9 mouse cellular contexts compared by ENCODE assay signal in the genomic region with DNA sequence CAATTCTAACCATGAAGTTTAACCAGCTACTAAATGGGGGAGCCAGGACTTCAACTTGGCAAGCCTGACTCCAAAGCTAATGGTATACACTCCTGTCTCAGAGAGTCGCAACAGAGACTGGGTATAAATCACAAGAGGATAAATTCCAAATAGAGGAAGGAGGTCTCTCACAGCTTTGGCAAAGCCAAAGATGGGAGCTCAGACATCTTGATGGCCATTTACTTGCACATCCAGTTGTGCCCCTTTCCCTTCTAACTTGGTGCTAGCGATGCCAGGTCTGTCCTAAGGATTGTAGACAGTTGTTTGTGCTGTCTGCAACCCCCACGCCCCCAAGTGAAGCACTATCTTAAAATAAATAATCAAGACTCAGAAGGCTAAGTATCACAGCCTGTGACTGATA.
DNase-seq lines count a peak whose midpoint lies in the region; ATAC-seq and TF ChIP-seq lines count a peak whose summit lies in the region.
"Had no signal": no experiment of that assay in that cellular context is flagged by ENCODE, and none has a peak within 500 bp of the region (broad histone marks: within the 10 kb centered on the region; RNA-seq: fewer than 3 reads in every experiment).

No protein-coding gene starts in this region.

- H3K27ac ChIP-seq in gastrocnemius, adult 2 months: peak overlapping the region; percentile 76; the same call in 1 of the 2 replicates
- H3K27ac ChIP-seq in neural tube, embryonic 11.5 days (ENCODE audit: low read depth, low read length): peak overlapping the region; percentile 75; the same call in 1 of the 2 replicates
- no peak overlapping the region for H3K27ac ChIP-seq in liver, embryonic 12.5 days
- no peak overlapping the region for H3K27ac ChIP-seq in stomach, postnatal 0 days (replicated peaks)

- DNase-seq in gastrocnemius, adult 2 months: no peak
- DNase-seq in gastrocnemius, postnatal 4 days (ENCODE audit: low spot score in 2 of 2): no peak
- DNase-seq in neural tube, embryonic 11.5 days (ENCODE audit: low spot score): no peak
- DNase-seq in neural tube, embryonic 10.5 days (ENCODE audit: extremely low spot score, low spot score): no peak
- no peak for DNase-seq in stomach, postnatal 0 days (ENCODE audit: low spot score)
- DNase-seq in adrenal gland, adult 18-20 months (ENCODE audit: low spot score in 2 of 2): no peak
- no peak for DNase-seq in thymus, postnatal 25 days
- DNase-seq: gastrocnemius, postnatal 14 days had no signal

- no peak for TF ChIP-seq EP300 in stomach, postnatal 0 days (optimal IDR thresholded peaks at IDR 0.05)

- intact Hi-C loops in gastrocnemius, adult 2 months (cut with DNase I): loop anchor here (2.0 to 5.0 kb wide), 4 partner anchors 93 to 495 kb away; no protein-coding TSS in a partner anchor

- H3K27me3 ChIP-seq in neural tube, embryonic 11.5 days (ENCODE audit: control insufficient read depth, insufficient read depth, low read length): no peaks in the 10 kb centered on the region
- peaks cover 45% of the 10 kb centered on the region for H3K27me3 ChIP-seq in liver, embryonic 12.5 days (replicated peaks)
- H3K27me3 ChIP-seq in stomach, postnatal 0 days (ENCODE audit: control insufficient read depth, insufficient read depth, low read length): no peaks in the 10 kb centered on the region

- TF ChIP-seq CTCF in gastrocnemius, adult 2 months (IDR thresholded peaks at IDR 0.05): no peak
- no peak for TF ChIP-seq CTCF in stomach, postnatal 0 days (IDR thresholded peaks at IDR 0.05; ENCODE audit: low read depth)

- H3K9ac ChIP-seq in neural tube, embryonic 11.5 days (ENCODE audit: low read length): peak overlapping the region; percentile 71
- H3K9ac ChIP-seq in liver, embryonic 12.5 days: no peak overlapping the region
- H3K9ac ChIP-seq in stomach, postnatal 0 days (ENCODE audit: low read length): no peak overlapping the region

- no peak for ATAC-seq in neural tube, embryonic 11.5 days (ENCODE audit: insufficient read depth, low FRiP score, low TSS enrichment)
- ATAC-seq in liver, embryonic 12.5 days: no peak
- ATAC-seq in stomach, postnatal 0 days (ENCODE audit: low FRiP score, low TSS enrichment): no peak

- no peaks in the 10 kb centered on the region for H3K36me3 ChIP-seq in neural tube, embryonic 11.5 days (ENCODE audit: control insufficient read depth, insufficient read depth, low read length)
- no peaks in the 10 kb centered on the region for H3K36me3 ChIP-seq in liver, embryonic 12.5 days
- no peaks in the 10 kb centered on the region for H3K36me3 ChIP-seq in stomach, postnatal 0 days (ENCODE audit: control insufficient read depth, insufficient read depth, low read length)

- WGBS in neural tube, embryonic 11.5 days: 61% methylated on average over 3 of the region's 3 CpGs
- WGBS in liver, embryonic 12.5 days (ENCODE audit: insufficient replicate concordance): 61% methylated on average over 3 of the region's 3 CpGs
- 69% methylated on average over 3 of the region's 3 CpGs for WGBS in stomach, postnatal 0 days

- H3K4me2 ChIP-seq in neural tube, embryonic 11.5 days (ENCODE audit: low read depth): peak overlapping the region; percentile 64; the same call in 1 of the 2 replicates
- peak overlapping the region; percentile 71 for H3K4me2 ChIP-seq in liver, embryonic 12.5 days
- peak overlapping the region; percentile 80 for H3K4me2 ChIP-seq in stomach, postnatal 0 days (replicated peaks; ENCODE audit: low read depth)

- H3K9me3 ChIP-seq in neural tube, embryonic 11.5 days (ENCODE audit: control insufficient read depth, low read length): no peaks in the 10 kb centered on the region
- no peaks in the 10 kb centered on the region for H3K9me3 ChIP-seq in liver, embryonic 12.5 days (replicated peaks)
- no peaks in the 10 kb centered on the region for H3K9me3 ChIP-seq in stomach, postnatal 0 days (ENCODE audit: control insufficient read depth, low read length)

- peaks cover 5% of the 10 kb centered on the region for H3K4me1 ChIP-seq in neural tube, embryonic 11.5 days (ENCODE audit: control insufficient read depth, insufficient read depth, low read length)
- peaks cover 23% of the 10 kb centered on the region for H3K4me1 ChIP-seq in liver, embryonic 12.5 days
- H3K4me1 ChIP-seq in stomach, postnatal 0 days (replicated peaks; ENCODE audit: control insufficient read depth, insufficient read depth): peaks cover 2% of the 10 kb centered on the region

- H3K4me3 ChIP-seq in gastrocnemius, adult 2 months: no peak overlapping the region
- peak overlapping the region; percentile 34; the same call in 1 of the 2 replicates for H3K4me3 ChIP-seq in neural tube, embryonic 11.5 days (ENCODE audit: low read depth, low read length)
- H3K4me3 ChIP-seq in liver, embryonic 12.5 days: no peak overlapping the region
- H3K4me3 ChIP-seq in stomach, postnatal 0 days (ENCODE audit: low read depth, low read length): no peak overlapping the region

Comparison
In these comparisons a context has a peak if more than half of its experiments do, and no peak if none do; other contexts are left out.
1. H3K27ac ChIP-seq: peak in gastrocnemius, adult 2 months (single experiment) and neural tube, embryonic 11.5 days (single experiment); none in liver, embryonic 12.5 days (single experiment) and stomach, postnatal 0 days (single experiment).
2. Peak in every context shown above with its lines, with median percentiles within 50 percentile points of each other: H3K4me2 ChIP-seq.